ENCODE assay signal across 10 mouse cellular contexts in the genomic region with DNA sequence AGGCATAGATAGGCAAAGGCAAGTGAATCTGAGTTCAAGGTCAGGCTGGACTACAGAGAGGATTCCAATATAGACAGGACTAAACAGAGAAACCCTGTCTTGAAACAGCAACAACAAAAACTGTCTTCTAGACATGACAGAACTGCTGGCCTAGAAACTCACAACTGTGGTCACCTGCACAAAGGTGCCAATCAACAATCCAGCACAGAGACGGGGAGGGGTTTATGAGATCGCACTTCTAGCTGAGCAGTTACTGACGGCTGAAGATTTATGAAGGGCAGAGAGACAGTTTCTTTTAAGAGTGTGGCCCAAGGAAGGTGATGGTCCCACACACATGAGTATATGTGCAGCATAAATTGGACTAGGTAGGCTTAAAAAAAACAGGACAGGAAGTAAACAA. TPM values are rescaled to one million over a fixed set of nuclear protein-coding genes. Genes with fewer than 3 reads are reported as not detected.
DNase-seq lines count a peak whose midpoint lies in the region; ATAC-seq lines count a peak whose summit lies in the region.
"Had no signal": no experiment of that assay in that cellular context is flagged by ENCODE, and none has a peak within 500 bp of the region (broad histone marks: within the 10 kb centered on the region; RNA-seq: fewer than 3 reads in every experiment).

No protein-coding gene starts in this region.

- no peaks in the 10 kb centered on the region for H3K36me3 ChIP-seq in heart, embryonic 11.5 days (ENCODE audit: control insufficient read depth, insufficient read depth, low read length)
- peaks cover 8% of the 10 kb centered on the region for H3K36me3 ChIP-seq in limb, embryonic 13.5 days
- peaks cover 3% of the 10 kb centered on the region; the same call in 1 of the 2 replicates for H3K36me3 ChIP-seq in stomach, embryonic 16.5 days (ENCODE audit: control insufficient read depth, insufficient read depth, low read length)

- H3K9ac ChIP-seq in heart, embryonic 11.5 days (ENCODE audit: low read depth, low read length) = no peak overlapping the region
- peak overlapping the region; percentile 25; the same call in 1 of the 2 replicates for H3K9ac ChIP-seq in limb, embryonic 13.5 days
- 0 out of 2 replicates have a peak overlapping the region, but pooled peaks have one; percentile 12 for H3K9ac ChIP-seq in stomach, embryonic 16.5 days (ENCODE audit: low read length)

- peaks cover 5% of the 10 kb centered on the region for H3K4me1 ChIP-seq in heart, embryonic 11.5 days (ENCODE audit: control insufficient read depth, insufficient read depth, low read length)
- peaks cover 6% of the 10 kb centered on the region for H3K4me1 ChIP-seq in limb, embryonic 13.5 days
- peaks cover 6% of the 10 kb centered on the region for H3K4me1 ChIP-seq in stomach, embryonic 16.5 days (ENCODE audit: control insufficient read depth, insufficient read depth, low read length)

- H3K9me3 ChIP-seq in heart, embryonic 11.5 days (replicated peaks; ENCODE audit: control insufficient read depth, low read length) = no peaks in the 10 kb centered on the region
- H3K9me3 ChIP-seq in limb, embryonic 13.5 days = no peaks in the 10 kb centered on the region
- H3K9me3 ChIP-seq in stomach, embryonic 16.5 days (replicated peaks; ENCODE audit: control insufficient read depth, low read length) = no peaks in the 10 kb centered on the region

- no peaks in the 10 kb centered on the region for H3K27me3 ChIP-seq in heart, embryonic 11.5 days (ENCODE audit: control insufficient read depth, insufficient read depth, low read length)
- H3K27me3 ChIP-seq in limb, embryonic 13.5 days = no peaks in the 10 kb centered on the region
- no peaks in the 10 kb centered on the region for H3K27me3 ChIP-seq in stomach, embryonic 16.5 days (ENCODE audit: control insufficient read depth, insufficient read depth, low read length)

- WGBS in heart, embryonic 11.5 days (ENCODE audit: insufficient replicate concordance) = 62% methylated on average over 3 of the region's 3 CpGs
- WGBS in limb, embryonic 13.5 days = 37% methylated on average over 3 of the region's 3 CpGs
- WGBS in stomach, embryonic 16.5 days = 18% methylated on average over 3 of the region's 3 CpGs

- H3K4me2 ChIP-seq in heart, embryonic 11.5 days = peak overlapping the region; percentile 67
- H3K4me2 ChIP-seq in limb, embryonic 13.5 days (replicated peaks) = peak overlapping the region; percentile 74
- H3K4me2 ChIP-seq in stomach, embryonic 16.5 days (ENCODE audit: low read depth, low read length) = peak overlapping the region; percentile 59

- no peak overlapping the region for H3K27ac ChIP-seq in heart, embryonic 11.5 days (ENCODE audit: low read depth, low read length)
- no peak overlapping the region for H3K27ac ChIP-seq in limb, embryonic 13.5 days
- no peak overlapping the region for H3K27ac ChIP-seq in stomach, embryonic 16.5 days (ENCODE audit: low read length)

- no peak for ATAC-seq in heart, embryonic 11.5 days (replicated peaks; ENCODE audit: insufficient number of reproducible peaks, low FRiP score, low TSS enrichment)
- no peak for ATAC-seq in limb, embryonic 13.5 days (ENCODE audit: low FRiP score, low read depth)
- ATAC-seq in stomach, embryonic 16.5 days (ENCODE audit: insufficient read depth, low FRiP score) = no peak

- H3K4me3 ChIP-seq in heart, embryonic 11.5 days (ENCODE audit: low read depth, low read length) = no peak overlapping the region
- H3K4me3 ChIP-seq in limb, embryonic 13.5 days = peak overlapping the region; percentile 94
- no peak overlapping the region for H3K4me3 ChIP-seq in stomach, embryonic 16.5 days (replicated peaks; ENCODE audit: low read length)

- DNase-seq in heart, postnatal 25 days (ENCODE audit: low spot score) = no peak
- peak; percentile 57 for DNase-seq in thymus, postnatal 0 days (ENCODE audit: low spot score)
- no peak for DNase-seq in thymus, postnatal 10 days (ENCODE audit: low spot score in 2 of 2)
- DNase-seq in layer of hippocampus, adult 9-11 months = no peak
- no peak for DNase-seq in adipocyte (ENCODE audit: low spot score)
- DNase-seq: cerebellum, adult 18-20 months; right cerebral cortex, postnatal 14 days had no signal

- intact Hi-C loops in heart, postnatal 25 days (cut with DNase I) = loop anchor here (2.0 kb wide), 1 partner anchor 78 kb away; no protein-coding TSS in a partner anchor

RNA-seq across cellular contexts. Expression of a gene that starts 1.2 kb away (rescaled TPM):
- 37.5 and 37.6 TPM in 2 replicates for polyA plus RNA-seq in heart, embryonic 11.5 days (2014; fragmentation: Nextera tagmentation; extraction: Ambion mirVana)
- 10 to 100 TPM; 38.0 to 40.7 TPM for total RNA-seq in heart, postnatal 25 days (2021)
- 143 and 152 TPM in 2 replicates for polyA plus RNA-seq in thymus, postnatal 0 days (2015; fragmentation: Nextera tagmentation; extraction: Ambion mirVana)
- 62.4 and 68.7 TPM in 2 replicates for polyA plus RNA-seq in limb, embryonic 13.5 days (2015; fragmentation: Nextera tagmentation; extraction: Ambion mirVana)
- 46.4 and 47.8 TPM in 2 replicates for polyA plus RNA-seq in stomach, embryonic 16.5 days (2015; fragmentation: Nextera tagmentation; extraction: Ambion mirVana)

RNA-seq across cellular contexts. Expression of a gene that starts 37.6 kb away (rescaled TPM):
- not detected in 2 replicates for polyA plus RNA-seq in heart, embryonic 11.5 days (2014; fragmentation: Nextera tagmentation; extraction: Ambion mirVana)
- not detected for total RNA-seq in heart, postnatal 25 days (2021)
- polyA plus RNA-seq in thymus, postnatal 0 days (2015; fragmentation: Nextera tagmentation; extraction: Ambion mirVana) = 0.86 and 1.4 TPM in 2 replicates
- not detected in 2 replicates for polyA plus RNA-seq in limb, embryonic 13.5 days (2015; fragmentation: Nextera tagmentation; extraction: Ambion mirVana)
- polyA plus RNA-seq in stomach, embryonic 16.5 days (2015; fragmentation: Nextera tagmentation; extraction: Ambion mirVana) = 3.4 and 4.7 TPM in 2 replicates

RNA-seq across cellular contexts. Expression of a gene that starts 38.1 kb away (rescaled TPM):
- polyA plus RNA-seq in heart, embryonic 11.5 days (2014; fragmentation: Nextera tagmentation; extraction: Ambion mirVana) = 0.17 and 0.21 TPM in 2 replicates
- total RNA-seq in heart, postnatal 25 days (2021) = not detected
- polyA plus RNA-seq in thymus, postnatal 0 days (2015; fragmentation: Nextera tagmentation; extraction: Ambion mirVana) = 438 and 524 TPM in 2 replicates
- polyA plus RNA-seq in limb, embryonic 13.5 days (2015; fragmentation: Nextera tagmentation; extraction: Ambion mirVana) = 0.10 and 0.13 TPM in 2 replicates
- 0.41 and 0.46 TPM in 2 replicates for polyA plus RNA-seq in stomach, embryonic 16.5 days (2015; fragmentation: Nextera tagmentation; extraction: Ambion mirVana)

Comparison
In these comparisons a context has a peak if more than half of its experiments do, and no peak if none do; other contexts are left out.
1. RNA of a gene that starts 38.1 kb away (polyA plus RNA-seq): 438 to 524 TPM in thymus, postnatal 0 days; 0.41 to 0.46 TPM in stomach, embryonic 16.5 days, 0.17 to 0.21 TPM in heart, embryonic 11.5 days and 0.10 to 0.13 TPM in limb, embryonic 13.5 days; every median in the first group is over 100 times any median in the second.
2. Peak in every context shown above with its lines, with median percentiles within 50 percentile points of each other: H3K4me2 ChIP-seq.